Mouse (Mus musculus): ENCODE results near the gene Aadat. TPM values are rescaled to one million over a fixed set of nuclear protein-coding genes. Genes with fewer than 3 reads are reported as not detected.

Aadat gene
- polyA plus RNA-seq, 1 experiment from 2014 or later, result 2.7 TPM

Other genes starting within 250 kb of the Aadat start
- gene Gm10283, start 2.7 kb upstream of the Aadat start, polyA plus RNA-seq (2014; fragmentation: Nextera tagmentation; extraction: Ambion mirVana), result not detected in 2 replicates
- gene Mfap3l, start 126.9 kb downstream of the Aadat start, polyA plus RNA-seq (2014; fragmentation: Nextera tagmentation; extraction: Ambion mirVana), result 1.8 and 2.6 TPM in 2 replicates

All from limb, embryonic 11.5 days (tissue).